Mouse (Mus musculus): Measurements from ENCODE around the gene Ifit1bl2.
"Not testable (repeated sequence)": the region's sequence is repeated elsewhere in the genome, so short reads cannot be mapped to it uniquely, and the experiment has no call there.

Ifit1bl2 gene

DNA sequence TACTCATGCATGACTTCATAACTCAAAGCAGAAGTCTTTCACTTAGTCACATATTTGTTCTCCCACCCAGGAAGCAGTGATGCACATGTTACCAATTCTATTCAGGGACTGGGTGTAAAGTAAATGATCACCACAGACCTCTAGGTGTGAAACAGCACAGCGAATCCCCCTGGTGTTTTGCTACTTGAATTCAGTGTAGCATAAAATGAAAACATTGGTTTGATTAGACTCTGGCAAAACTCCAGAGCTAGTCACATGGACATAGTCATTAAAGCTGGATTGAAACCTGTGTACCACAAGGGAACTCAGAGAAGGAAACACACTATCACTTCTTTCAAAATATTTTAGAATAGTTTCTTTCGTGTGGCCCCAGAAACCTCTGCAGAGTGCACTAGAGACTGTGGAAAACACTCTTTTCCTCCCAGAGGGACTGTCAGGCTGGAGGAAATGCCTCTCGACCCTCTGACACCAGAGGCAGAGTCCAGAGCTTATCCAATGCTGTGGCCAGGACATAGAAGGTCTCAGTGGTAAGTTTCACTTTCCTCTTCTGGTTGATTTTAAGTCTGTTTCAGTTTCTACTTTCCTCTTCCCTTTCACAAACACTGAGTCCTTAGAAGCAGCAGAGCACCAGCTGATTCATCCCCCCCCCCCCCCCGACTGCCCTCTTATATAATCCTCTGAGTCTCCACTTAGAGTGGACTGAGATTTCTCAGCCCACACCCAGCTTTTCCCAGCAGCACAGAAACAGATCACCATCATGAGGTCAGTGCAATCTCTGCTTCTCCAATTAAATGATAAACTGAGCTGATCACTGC is 33.1 kb downstream of the Ifit1bl2 start, which contains the start of gene Ifit3b:
Gene Ifit3b (plus strand): TSS at position 734 of the 815 bp plus-strand sequence.
- DNase-seq = peak; percentile 16

DNA sequence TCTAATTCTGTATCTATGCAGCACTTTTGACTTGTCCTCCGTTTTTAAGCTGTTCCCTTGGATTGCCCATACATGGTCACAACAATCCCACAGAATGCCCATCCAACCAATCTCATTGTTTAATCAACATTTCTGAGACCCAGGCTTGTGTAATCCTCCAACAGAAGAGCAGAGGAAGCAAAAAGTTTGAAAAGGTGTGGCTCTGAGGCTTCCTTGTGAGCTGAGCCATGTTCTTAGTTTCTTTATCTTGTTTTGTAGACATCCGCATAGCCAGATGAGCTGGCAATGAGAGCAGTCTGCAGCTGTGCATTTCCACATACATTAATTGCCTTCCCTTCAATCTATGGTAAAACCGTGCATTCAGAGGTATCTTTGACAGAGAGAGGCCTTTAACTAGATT is 35.1 kb downstream of the Ifit1bl2 start:
- no peak for DNase-seq

DNA sequence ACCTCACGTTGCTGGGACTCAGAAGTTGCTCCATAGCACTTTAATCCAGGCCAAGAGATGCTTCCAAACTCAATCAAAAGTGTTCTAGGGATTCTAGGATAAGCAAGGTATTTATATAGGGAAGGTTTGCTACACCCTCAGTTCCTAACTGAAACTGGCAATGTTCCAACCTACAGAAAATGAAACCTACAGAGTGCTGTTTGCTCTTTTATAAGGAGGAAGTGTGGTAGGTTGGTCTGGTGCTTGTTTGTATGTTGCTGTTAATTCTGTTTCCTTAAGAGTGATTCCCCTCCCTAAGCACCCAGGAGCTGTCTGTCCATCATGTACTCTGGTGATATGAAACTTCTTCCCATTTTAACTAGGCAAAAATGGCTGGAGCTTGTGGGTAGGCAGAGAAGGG is 38.7 kb downstream of the Ifit1bl2 start, which contains the start of gene Ifit1bl1:
Gene Ifit1bl1 (minus strand): TSS at position 69 of the 400 bp plus-strand sequence.
- DNase-seq = not testable (repeated sequence)

DNA sequence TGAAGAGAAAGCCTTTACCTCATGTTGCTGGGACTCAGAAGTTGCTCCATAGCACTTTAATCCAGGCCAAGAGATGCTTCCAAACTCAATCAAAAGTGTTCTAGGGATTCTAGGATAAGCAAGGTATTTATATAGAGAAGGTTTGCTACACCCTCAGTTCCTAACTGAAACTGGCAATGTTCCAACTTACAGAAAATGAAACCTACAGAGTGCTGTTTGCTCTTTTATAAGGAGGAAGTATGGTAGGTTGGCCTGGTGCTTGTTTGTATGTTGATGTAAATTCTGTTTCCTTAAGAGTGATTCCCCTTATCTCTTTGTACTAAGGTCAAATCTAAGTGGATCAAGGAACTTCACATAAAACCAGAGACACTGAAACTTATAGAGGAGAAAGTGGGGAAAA is 41.3 kb downstream of the Ifit1bl2 start:
- not testable (repeated sequence) for DNase-seq

- no peak for DNase-seq
Measured at GRCm38 (mm10) chr19:34598341-34598740, 42.2 kb downstream of the Ifit1bl2 start.

GRCm38 (mm10) chr19:34596811-34597210 is 43.7 kb downstream of the Ifit1bl2 start:
- DNase-seq = no peak

DNA sequence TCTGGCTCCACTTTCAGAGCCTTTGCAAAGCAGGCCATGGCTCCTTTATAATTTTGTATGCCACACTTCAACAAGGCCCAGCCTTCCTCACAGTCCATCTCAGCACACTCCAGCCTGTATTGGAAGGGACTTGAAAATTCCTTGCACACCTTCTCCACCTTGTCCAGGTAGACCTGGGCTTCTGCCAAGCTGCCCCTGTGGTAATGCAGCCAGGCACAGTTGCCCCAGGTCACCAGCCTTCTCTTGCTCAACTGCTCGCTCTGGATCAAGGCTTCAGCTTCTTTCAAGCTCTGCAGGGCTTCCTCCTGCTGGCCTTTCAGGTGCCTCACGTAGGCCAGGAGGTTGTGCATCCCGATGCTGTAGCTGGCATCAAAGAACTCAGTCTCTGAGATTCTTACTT is 46.0 kb downstream of the Ifit1bl2 start:
- not testable (repeated sequence) for DNase-seq

DNA sequence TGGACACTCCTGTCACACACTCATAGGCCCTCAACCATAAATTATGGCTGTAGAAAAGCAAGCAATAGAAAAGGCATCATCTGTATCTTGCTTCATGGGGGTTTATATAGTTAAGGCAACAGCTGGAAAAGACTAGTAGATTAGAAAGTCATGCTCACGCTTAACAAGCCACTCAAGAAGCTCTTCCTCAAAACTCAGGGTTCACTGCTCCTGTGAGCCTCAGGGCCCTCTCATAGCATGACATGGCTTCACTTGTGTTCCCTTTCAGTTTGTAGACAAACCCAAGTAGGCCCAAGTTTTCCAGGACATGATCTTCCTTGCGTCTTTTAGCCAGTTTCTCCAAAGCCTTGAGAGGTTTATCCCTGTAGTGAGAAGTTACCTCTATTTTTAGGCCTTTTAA is 47.1 kb downstream of the Ifit1bl2 start:
- DNase-seq = no peak

- DNase-seq = no peak
Measured at GRCm38 (mm10) chr19:34588959-34589358, 51.6 kb downstream of the Ifit1bl2 start.

DNA sequence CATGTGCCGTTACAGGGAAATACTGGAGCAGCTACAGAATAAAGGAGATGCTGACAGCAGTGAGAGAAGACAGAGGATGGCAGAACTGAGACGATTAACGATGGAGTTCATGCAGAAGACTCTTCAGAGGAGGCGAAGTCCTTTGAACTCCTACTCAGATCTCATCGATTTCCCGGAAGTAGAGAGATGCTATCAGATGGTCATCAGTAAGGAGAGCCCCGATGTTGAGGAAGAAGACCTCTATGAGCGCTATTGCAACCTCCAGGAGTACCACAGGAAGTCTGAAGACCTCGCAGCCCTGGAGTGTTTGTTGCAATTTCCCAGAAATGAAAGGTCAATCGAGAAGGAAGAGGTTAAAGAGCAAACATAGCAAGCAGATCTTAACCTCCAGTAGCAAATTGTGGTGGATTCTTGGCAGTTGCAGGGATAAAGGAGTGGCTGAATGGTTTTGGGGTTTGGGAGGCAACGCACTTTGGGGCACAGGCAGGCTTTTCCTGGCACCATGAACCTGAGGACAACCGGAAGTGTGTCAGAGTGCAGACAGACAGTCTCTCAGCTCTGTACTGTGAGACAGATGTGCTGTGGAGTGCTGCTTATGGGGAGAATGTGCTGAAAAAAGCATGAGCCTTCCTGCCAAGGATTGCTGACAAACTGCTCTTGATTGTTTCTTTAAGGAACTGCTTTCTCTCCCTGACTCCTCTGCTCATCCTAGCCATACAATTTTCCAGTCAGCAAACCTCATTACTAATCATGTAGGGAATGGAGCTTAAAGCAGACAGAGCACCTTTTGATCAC is 52.4 kb downstream of the Ifit1bl2 start:
- DNase-seq = not testable (repeated sequence)

DNA sequence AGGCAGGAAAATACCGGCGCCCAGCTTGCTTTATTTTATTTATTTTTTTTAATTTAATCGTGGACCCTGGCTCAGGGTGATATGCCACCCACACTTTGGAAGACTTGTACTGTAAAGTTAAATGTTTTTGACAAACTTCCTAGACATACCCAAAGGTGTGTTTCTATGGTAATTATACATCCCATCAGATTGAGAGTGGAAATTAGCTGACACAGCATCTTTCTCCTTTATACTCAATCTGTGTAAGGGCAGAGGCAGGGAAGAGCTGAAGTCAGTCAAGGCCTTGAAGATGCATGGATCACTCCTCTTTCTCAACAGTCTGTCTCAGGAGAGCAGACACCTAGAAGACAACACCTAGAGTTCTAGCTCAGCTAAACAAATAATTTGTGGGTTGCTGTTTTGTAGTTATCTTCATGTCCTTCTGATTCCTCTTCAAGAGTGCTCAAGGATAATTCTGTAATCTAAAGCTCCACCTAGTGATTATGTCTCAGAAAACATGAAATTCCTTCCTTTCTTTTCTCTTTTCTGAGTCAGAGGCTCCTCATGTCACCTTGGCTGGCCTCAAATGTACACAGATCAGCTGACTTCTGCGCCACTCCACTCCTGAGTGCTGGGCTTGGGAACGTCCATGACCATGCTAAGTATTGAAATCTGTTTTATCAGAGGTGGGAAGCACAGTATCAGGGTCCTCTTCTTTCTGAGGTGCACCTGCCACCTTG is 54.6 kb downstream of the Ifit1bl2 start:
- DNase-seq = not testable (repeated sequence)

DNA sequence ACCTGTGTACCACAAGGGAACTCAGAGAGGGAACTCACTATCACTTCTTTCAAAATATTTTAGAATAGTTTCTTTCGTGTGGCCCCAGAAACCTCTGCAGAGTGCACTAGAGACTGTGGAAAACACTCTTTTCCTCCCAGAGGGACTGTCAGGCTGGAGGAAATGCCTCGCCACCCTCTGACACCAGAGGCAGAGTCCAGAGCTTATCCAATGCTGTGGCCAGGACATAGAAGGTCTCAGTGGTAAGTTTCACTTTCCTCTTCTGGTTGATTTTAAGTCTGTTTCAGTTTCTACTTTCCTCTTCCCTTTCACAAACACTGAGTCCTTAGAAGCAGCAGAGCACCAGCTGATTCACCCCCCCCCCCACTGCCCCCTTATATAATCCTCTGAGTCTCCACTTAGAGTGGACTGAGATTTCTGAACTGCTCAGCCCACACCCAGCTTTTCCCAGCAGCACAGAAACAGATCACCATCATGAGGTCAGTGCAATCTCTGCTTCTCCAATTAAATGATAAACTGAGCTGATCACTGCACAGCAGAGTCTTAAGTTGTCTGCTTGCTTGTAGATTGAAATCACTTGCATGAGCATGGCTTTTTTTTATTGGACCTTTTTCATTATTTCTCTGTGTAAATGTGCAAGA is 57.3 kb downstream of the Ifit1bl2 start, which contains the start of gene Ifit3:
Gene Ifit3 (plus strand): TSS at position 406 of the 641 bp plus-strand sequence.
- DNase-seq = not testable (repeated sequence)

DNA sequence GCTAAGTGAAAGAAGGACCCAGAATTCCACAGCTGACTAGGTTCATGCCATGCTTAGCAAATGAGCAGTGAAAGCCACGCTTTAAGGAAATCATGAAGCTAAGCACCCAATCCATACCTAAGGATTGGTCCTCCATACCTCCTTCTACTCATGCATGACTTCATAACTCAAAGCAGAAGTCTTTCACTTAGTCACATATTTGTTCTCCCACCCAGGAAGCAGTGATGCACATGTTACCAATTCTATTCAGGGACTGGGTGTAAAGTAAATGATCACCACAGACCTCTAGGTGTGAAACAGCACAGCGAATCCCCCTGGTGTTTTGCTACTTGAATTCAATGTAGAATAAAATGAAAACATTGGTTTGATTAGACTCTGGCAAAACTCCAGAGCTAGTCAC is 57.8 kb downstream of the Ifit1bl2 start:
- not testable (repeated sequence) for DNase-seq

DNA sequence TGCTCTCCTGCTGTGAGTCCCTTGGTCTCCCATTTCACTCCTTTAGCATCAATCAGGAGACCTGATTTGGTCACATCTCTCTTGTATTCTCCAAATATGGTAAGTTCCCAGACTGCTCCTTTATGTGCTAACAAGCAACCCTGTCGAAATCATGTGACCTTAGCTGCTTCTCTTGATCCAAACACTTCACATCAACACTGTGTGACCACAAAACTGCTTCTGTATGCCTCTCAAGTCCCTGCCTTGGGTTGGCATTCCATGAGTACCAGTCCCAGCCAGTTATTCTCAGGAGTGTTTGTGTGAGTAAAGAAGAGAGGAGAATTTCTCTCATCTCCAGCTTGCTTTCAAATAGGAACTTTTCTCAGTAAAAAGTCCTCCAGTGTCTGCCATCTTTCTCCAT is 63.4 kb downstream of the Ifit1bl2 start:
- no peak for DNase-seq

GRCm38 (mm10) chr19:34573650-34574049 is 66.9 kb downstream of the Ifit1bl2 start:
- DNase-seq = no peak

DNA sequence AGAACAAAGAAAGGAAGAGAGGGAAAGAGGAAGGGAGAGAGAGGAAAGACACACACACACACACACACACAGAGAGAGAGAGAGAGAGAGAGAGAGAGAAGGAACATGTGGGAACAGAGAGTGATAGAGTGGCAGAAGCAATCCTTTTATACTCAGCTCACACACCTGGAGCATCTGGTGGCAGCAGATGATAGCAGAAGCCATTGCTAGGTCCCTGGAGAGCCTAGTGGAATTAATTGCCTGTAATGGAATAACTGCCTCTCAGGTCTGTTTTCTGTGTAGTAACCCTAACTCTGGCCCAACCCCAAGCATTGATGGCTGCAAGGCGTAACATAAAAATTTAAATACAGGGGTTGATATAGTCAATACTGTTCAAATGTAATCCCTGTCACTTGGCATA is 69.5 kb downstream of the Ifit1bl2 start:
- DNase-seq = no peak

DNA sequence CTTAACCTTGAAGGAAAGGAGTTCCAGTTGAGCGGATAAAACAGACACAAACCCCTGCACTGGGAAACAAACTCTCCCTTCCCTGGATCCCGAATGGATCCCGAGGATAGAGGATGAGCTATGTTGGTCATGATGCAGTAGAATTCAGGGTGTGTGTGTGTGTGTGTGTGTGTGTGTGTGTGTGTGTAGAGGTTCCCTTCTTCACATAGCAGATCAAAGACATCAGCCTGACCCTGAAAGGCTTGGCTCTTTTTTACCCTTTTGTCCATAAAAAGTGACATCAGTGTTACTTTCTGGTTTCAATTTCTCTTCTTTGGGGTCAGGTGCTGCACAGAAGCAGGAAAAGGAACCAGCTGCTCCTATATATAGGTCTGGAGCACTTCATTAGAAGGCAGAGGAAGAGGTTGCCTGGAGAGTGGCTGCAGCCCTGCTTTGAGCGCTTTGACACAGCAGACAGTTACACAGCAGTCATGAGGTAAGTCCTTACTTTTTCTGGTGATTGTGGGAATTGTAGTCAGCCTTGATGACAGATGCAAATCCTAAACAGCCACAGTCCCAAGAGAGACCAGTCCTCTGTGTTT is 70.6 kb downstream of the Ifit1bl2 start:
- no peak for DNase-seq

DNA sequence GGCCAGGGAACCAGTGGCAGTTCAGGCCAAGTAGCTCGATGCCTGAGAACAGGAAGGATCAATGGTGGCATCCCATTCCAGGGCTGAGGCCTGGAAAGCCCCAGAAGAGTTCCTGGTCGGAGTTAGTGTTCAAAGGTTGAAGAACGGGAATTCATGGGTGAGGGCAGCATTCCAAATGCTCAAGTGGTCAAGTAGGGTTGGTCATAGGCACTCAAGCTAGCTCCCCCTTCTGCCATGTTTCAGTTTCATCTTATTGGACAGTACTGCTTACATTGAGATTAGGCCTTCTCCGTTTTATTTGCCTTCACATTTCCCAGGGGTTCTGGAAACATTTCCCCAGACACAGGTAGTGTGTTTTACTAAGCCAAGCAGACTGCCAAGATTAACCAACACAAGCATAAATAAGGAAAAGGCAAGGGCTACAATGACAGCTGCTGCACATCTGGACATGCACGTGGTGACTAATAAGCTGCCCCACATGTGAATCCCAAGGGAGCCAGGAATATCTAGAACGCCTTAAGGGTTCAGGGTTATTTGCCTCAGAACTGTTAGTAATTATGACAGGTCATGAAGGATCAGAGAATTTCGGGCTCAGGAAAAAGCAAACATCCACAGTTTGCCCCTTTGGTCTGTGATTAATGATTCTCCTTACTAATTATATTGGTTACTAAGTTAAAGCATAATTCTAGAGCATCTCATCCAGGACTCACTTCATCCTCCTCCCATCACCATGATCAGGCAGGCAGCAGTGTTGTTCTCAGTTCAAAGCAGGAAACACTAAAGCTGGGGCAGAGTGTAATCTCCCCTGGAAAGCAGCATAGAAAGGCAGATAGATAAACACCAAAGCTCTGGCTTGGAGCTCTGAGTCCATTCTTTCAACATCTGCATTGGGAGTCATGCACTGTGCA is 71.3 kb downstream of the Ifit1bl2 start:
- no peak for DNase-seq

Data from thymus, postnatal 25 days (tissue).